Mouse (Mus musculus): Measurements from ENCODE around the gene Gm10778. TPM values are rescaled to one million over a fixed set of nuclear protein-coding genes. Genes with fewer than 3 reads are reported as not detected.

The Gm10778 gene
- polyA plus RNA-seq, 1 experiment from 2014 or later = 6.7 TPM

GRCm38 (mm10) chr10:81623441-81623840, 25.4 kb upstream of the Gm10778 start:
- Histone ChIP-seq H3K9me3 (ENCODE audit: control insufficient read depth, low read length) (no peaks in the 10 kb centered on the region), H3K4me1 (ENCODE audit: control insufficient read depth, insufficient read depth, low read length) (0 out of 2 replicates have a peak, but pooled peaks cover 4% of the 10 kb centered on the region), H3K4me2 (ENCODE audit: low read depth) (no peak overlapping the region), H3K4me3 (ENCODE audit: low read depth, low read length) (no peak overlapping the region), H3K27ac (ENCODE audit: low read depth, low read length) (no peak overlapping the region), H3K36me3 (ENCODE audit: control insufficient read depth, insufficient read depth, low read length) (peaks cover 4% of the 10 kb centered on the region; the same call in 1 of the 2 replicates), H3K9ac (ENCODE audit: low read length) (no peak overlapping the region), H3K27me3 (ENCODE audit: control insufficient read depth, insufficient read depth, low read length) (no peaks in the 10 kb centered on the region)
- DNase-seq (ENCODE audit: low spot score) = no peak
- ATAC-seq (ENCODE audit: insufficient read depth, low FRiP score, low TSS enrichment) = no peak
- 64% methylated on average over 8 of the region's 8 CpGs for WGBS

DNA sequence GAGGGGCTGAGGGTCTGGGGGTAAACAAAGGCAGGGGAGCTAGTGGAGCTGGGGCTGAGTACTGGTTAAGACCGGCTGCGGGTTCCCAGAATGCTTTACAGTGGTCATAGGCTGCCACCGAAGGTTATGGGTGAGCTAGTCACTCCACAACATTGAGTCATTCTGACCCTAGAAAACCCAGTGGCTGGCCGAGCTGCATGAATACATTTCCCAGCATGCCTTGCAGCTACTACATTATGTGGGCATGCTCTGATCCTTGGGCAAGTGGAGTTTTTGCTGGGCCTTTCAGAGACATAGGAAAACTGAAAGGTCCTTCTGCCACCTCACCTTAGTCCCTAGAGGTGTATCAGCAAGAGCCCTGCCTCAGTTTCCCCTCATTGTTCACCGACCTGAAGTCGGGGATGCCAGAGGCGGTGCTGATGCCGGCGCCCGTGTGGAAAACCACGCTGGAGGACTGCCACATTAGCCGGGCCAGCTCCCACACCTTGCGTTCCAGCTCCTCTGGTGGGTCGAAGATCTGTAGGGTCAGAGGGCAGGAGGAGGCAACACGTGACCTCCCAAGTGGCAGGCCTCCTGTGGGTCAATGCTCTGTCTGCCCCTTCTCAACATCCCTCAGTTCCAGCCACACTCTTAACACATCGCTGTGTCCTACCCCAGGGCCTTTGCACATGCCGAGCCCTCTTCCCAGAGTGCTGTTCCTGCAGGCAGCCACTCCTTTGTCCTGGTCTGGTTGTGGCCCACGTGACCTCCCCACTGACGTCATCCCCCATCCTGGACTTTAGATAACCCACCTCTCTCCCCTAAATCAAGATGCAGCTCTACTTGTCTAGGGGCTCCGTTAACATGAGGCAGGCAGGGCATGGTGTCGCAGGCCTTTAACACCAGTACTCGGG, 22.5 kb upstream of the Gm10778 start:
- ATAC-seq (ENCODE audit: insufficient read depth, low FRiP score, low TSS enrichment) = no peak
- H3K9ac ChIP-seq (ENCODE audit: low read length) = peak overlapping the region; percentile 60
- peak overlapping the region; percentile 47 for H3K4me3 ChIP-seq (ENCODE audit: low read depth, low read length)
- no peak overlapping the region for H3K27ac ChIP-seq (ENCODE audit: low read depth, low read length)
- no peaks in the 10 kb centered on the region for H3K9me3 ChIP-seq (ENCODE audit: control insufficient read depth, low read length)
- peak overlapping the region; percentile 78 for H3K4me2 ChIP-seq (ENCODE audit: low read depth)
- H3K27me3 ChIP-seq (ENCODE audit: control insufficient read depth, insufficient read depth, low read length) = no peaks in the 10 kb centered on the region
- H3K36me3 ChIP-seq (ENCODE audit: control insufficient read depth, insufficient read depth, low read length) = peaks cover 2% of the 10 kb centered on the region; the same call in 1 of the 2 replicates
- 0 out of 2 replicates have a peak, but pooled peaks cover 4% of the 10 kb centered on the region for H3K4me1 ChIP-seq (ENCODE audit: control insufficient read depth, insufficient read depth, low read length)
- no peak for DNase-seq (ENCODE audit: low spot score)
- 93% methylated on average over 22 of the region's 22 CpGs for WGBS

GRCm38 (mm10) chr10:81626994-81627835, 21.6 kb upstream of the Gm10778 start, which contains the start of gene Sirt6:
Gene Sirt6 (minus strand): TSS chr10:81627797.
- Histone ChIP-seq H3K4me2 (ENCODE audit: low read depth) (peak within 1 kb of the TSS; percentile 78), H3K9me3 (ENCODE audit: control insufficient read depth, low read length) (no peaks in the 10 kb centered on the region), H3K27me3 (ENCODE audit: control insufficient read depth, insufficient read depth, low read length) (no peaks in the 10 kb centered on the region), H3K27ac (ENCODE audit: low read depth, low read length) (peak within 1 kb of the TSS; percentile 39), H3K36me3 (ENCODE audit: control insufficient read depth, insufficient read depth, low read length) (peaks cover 2% of the 10 kb centered on the region; the same call in 1 of the 2 replicates), H3K9ac (ENCODE audit: low read length) (peak within 1 kb of the TSS; percentile 60), H3K4me1 (ENCODE audit: control insufficient read depth, insufficient read depth, low read length) (0 out of 2 replicates have a peak, but pooled peaks cover 4% of the 10 kb centered on the region), H3K4me3 (ENCODE audit: low read depth, low read length) (peak within 1 kb of the TSS; percentile 47)
- peak; percentile 88 for ATAC-seq (ENCODE audit: insufficient read depth, low FRiP score, low TSS enrichment)
- WGBS = 4% methylated on average over 40 of the region's 40 CpGs
- peak; percentile 92 for DNase-seq (ENCODE audit: low spot score)

DNA sequence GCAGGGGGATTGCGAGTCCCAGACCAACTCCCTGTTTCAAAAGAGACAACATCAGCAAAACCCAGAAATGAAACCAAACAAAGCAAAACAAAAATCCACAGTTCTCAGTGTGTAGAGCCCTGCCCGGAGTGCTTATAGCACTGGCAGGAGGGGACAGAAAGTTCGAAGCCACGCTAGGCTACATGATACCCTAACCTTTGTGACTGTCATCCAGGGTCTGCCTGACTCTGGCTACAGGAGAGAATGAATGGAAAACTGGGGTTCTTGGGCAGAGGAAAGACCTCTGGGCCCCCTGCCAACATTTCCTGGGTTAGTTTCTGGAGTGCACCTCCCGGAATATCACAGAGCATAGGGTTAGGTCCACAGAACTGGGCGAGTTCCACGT, 21.0 kb upstream of the Gm10778 start:
- H3K9me3 ChIP-seq (ENCODE audit: control insufficient read depth, low read length) = no peaks in the 10 kb centered on the region
- H3K4me3 ChIP-seq (ENCODE audit: low read depth, low read length) = peak overlapping the region; percentile 47
- 0 out of 2 replicates have a peak, but pooled peaks cover 4% of the 10 kb centered on the region for H3K4me1 ChIP-seq (ENCODE audit: control insufficient read depth, insufficient read depth, low read length)
- peaks cover 2% of the 10 kb centered on the region; the same call in 1 of the 2 replicates for H3K36me3 ChIP-seq (ENCODE audit: control insufficient read depth, insufficient read depth, low read length)
- peak; percentile 33 for ATAC-seq (ENCODE audit: insufficient read depth, low FRiP score, low TSS enrichment)
- H3K27me3 ChIP-seq (ENCODE audit: control insufficient read depth, insufficient read depth, low read length) = no peaks in the 10 kb centered on the region
- H3K27ac ChIP-seq (ENCODE audit: low read depth, low read length) = peak overlapping the region; percentile 39
- 71% methylated on average over 7 of the region's 7 CpGs for WGBS
- H3K9ac ChIP-seq (ENCODE audit: low read length) = peak overlapping the region; percentile 60
- no peak for DNase-seq (ENCODE audit: low spot score)
- peak overlapping the region; percentile 78 for H3K4me2 ChIP-seq (ENCODE audit: low read depth)

- Histone ChIP-seq H3K4me3 (ENCODE audit: low read depth, low read length) (peak within 1 kb of the TSS; percentile 47), H3K27me3 (ENCODE audit: control insufficient read depth, insufficient read depth, low read length) (no peaks in the 10 kb centered on the region), H3K4me1 (ENCODE audit: control insufficient read depth, insufficient read depth, low read length) (0 out of 2 replicates have a peak, but pooled peaks cover 4% of the 10 kb centered on the region), H3K9ac (ENCODE audit: low read length) (peak within 1 kb of the TSS; percentile 60), H3K9me3 (ENCODE audit: control insufficient read depth, low read length) (no peaks in the 10 kb centered on the region), H3K36me3 (ENCODE audit: control insufficient read depth, insufficient read depth, low read length) (peaks cover 2% of the 10 kb centered on the region; the same call in 1 of the 2 replicates), H3K4me2 (ENCODE audit: low read depth) (peak within 1 kb of the TSS; percentile 78), H3K27ac (ENCODE audit: low read depth, low read length) (peak within 1 kb of the TSS; percentile 39)
- WGBS = 75% methylated on average over 16 of the region's 16 CpGs
- DNase-seq (ENCODE audit: low spot score) (no peak), ATAC-seq (ENCODE audit: insufficient read depth, low FRiP score, low TSS enrichment) (no peak)
Measured at GRCm38 (mm10) chr10:81628390-81628789, 20.5 kb upstream of the Gm10778 start, which contains the start of gene Ankrd24. Gene Ankrd24 (plus strand): TSS chr10:81628540.

DNA sequence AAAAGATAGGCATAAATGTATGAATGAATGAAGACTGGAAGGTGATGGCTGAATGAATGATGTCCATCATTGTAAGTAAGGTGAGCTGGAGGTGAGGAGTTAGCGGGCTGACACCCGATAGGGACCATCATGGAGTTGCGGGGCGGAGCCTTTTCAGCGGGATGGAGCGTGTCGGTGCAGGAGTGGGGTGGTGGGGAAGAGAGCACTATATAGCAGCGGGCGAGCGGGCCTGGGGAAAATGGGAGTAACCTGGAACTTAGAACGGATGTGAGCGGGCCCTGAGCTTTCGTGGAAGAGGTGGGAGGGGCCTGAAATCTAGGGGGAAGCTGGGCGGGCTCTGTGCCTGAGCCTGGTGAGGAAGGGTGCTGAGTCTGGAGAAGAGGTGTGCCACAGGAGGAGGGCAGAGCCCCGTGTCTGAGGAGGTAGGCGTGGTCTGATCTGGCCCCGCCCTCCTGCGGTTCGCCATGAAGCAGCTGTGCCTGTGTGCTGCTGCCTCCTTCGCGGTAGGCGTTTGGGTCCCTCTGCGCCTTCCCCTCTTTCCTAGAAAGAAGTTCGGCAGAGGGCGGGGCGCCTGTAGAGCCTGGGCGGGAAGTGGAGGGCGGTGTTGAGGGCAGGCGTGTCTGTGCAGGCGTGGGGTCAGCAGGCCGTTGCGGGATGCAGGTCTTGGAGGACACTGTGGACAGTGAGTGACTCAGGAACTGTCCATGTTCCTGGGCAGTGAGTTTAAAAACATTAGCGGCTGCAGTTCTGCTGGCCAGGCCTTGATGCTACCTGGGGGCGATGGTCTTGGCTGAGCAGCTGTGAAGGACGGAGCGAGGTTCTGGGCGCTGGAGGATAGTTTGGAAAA, 15.4 kb upstream of the Gm10778 start:
- Histone ChIP-seq H3K27me3 (ENCODE audit: control insufficient read depth, insufficient read depth, low read length) (no peaks in the 10 kb centered on the region), H3K9me3 (ENCODE audit: control insufficient read depth, low read length) (no peaks in the 10 kb centered on the region), H3K9ac (ENCODE audit: low read length) (peak overlapping the region; percentile 57), H3K4me2 (ENCODE audit: low read depth) (peak overlapping the region; percentile 65), H3K4me3 (ENCODE audit: low read depth, low read length) (peak overlapping the region; percentile 35), H3K36me3 (ENCODE audit: control insufficient read depth, insufficient read depth, low read length) (no peaks in the 10 kb centered on the region), H3K4me1 (ENCODE audit: control insufficient read depth, insufficient read depth, low read length) (no peaks in the 10 kb centered on the region), H3K27ac (ENCODE audit: low read depth, low read length) (no peak overlapping the region)
- DNase-seq (ENCODE audit: low spot score) (peak; percentile 89), ATAC-seq (ENCODE audit: insufficient read depth, low FRiP score, low TSS enrichment) (peak; percentile 84)
- WGBS = 2% methylated on average over 37 of the region's 37 CpGs

DNA sequence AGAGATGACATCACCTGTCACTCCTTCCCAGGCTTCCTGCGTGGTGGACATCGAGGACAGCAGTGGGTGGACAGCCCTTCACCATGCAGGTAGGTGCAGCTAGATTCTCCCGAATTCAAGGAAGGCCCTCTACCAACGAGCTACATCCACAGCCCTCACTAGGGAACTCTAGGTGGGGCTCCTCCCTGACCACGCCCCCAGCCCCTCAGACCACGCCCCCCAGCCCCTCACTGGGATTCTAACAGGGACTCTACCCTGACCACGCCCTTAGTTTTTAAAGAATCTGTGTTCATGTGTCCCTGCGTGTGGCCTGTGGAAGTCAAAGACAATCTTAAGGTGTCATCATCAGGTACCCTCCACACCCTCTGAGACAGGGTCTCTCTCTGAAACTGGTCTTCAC, 12.5 kb upstream of the Gm10778 start:
- Histone ChIP-seq H3K9ac (ENCODE audit: low read length) (no peak overlapping the region), H3K4me3 (ENCODE audit: low read depth, low read length) (no peak overlapping the region), H3K27me3 (ENCODE audit: control insufficient read depth, insufficient read depth, low read length) (no peaks in the 10 kb centered on the region), H3K4me1 (ENCODE audit: control insufficient read depth, insufficient read depth, low read length) (no peaks in the 10 kb centered on the region), H3K4me2 (ENCODE audit: low read depth) (no peak overlapping the region), H3K36me3 (ENCODE audit: control insufficient read depth, insufficient read depth, low read length) (no peaks in the 10 kb centered on the region), H3K27ac (ENCODE audit: low read depth, low read length) (no peak overlapping the region), H3K9me3 (ENCODE audit: control insufficient read depth, low read length) (no peaks in the 10 kb centered on the region)
- DNase-seq (ENCODE audit: low spot score) (no peak), ATAC-seq (ENCODE audit: insufficient read depth, low FRiP score, low TSS enrichment) (no peak)
- WGBS = 20% methylated on average over 8 of the region's 8 CpGs

DNA sequence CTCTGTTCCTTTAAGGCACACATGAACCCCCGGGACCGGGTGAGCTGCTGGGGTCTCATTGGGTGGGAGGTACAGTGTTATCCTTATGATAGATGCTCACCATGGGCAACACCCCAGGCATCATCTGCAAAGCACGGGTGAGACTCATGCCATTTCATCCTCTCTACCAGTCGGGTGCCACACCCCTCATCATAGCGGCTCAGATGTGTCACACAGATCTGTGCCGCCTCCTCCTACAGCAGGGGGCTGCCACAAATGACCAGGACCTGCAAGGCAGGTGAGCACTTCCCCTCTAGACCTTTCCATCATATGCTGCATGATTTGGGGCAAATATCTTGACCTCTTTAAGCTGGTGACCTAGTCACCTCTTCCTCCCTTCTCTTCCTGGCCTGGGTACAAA, 10.8 kb upstream of the Gm10778 start:
- H3K9ac ChIP-seq (ENCODE audit: low read length) = no peak overlapping the region
- 73% methylated on average over 6 of the region's 6 CpGs for WGBS
- ATAC-seq (ENCODE audit: insufficient read depth, low FRiP score, low TSS enrichment) = no peak
- no peak overlapping the region for H3K4me2 ChIP-seq (ENCODE audit: low read depth)
- DNase-seq (ENCODE audit: low spot score) = peak; percentile 6
- no peaks in the 10 kb centered on the region for H3K36me3 ChIP-seq (ENCODE audit: control insufficient read depth, insufficient read depth, low read length)
- H3K27me3 ChIP-seq (ENCODE audit: control insufficient read depth, insufficient read depth, low read length) = no peaks in the 10 kb centered on the region
- H3K4me1 ChIP-seq (ENCODE audit: control insufficient read depth, insufficient read depth, low read length) = peaks cover 9% of the 10 kb centered on the region; the same call in 1 of the 2 replicates
- H3K27ac ChIP-seq (ENCODE audit: low read depth, low read length) = no peak overlapping the region
- H3K4me3 ChIP-seq (ENCODE audit: low read depth, low read length) = no peak overlapping the region
- no peaks in the 10 kb centered on the region for H3K9me3 ChIP-seq (ENCODE audit: control insufficient read depth, low read length)
